Mouse (Mus musculus): ENCODE data around the gene Gm5767. TPM values are rescaled to one million over a fixed set of nuclear protein-coding genes. Genes with fewer than 3 reads are reported as not detected.

Gene Gm5767
- not detected in 2 replicates for total RNA-seq (2021)
- long read RNA-seq, experiment 1: 0 reads
- long read RNA-seq, experiment 2: 0 reads

GRCm38 (mm10) chr16:8680470-8680869 lies at the start of gene Gm5767:
Gene Gm5767, plus strand, starts transcription at chr16:8680770.
- no peak for DNase-seq

GRCm38 (mm10) chr16:8631428-8631827 lies 49.1 kb upstream of the Gm5767 start:
- no peak for DNase-seq

DNA sequence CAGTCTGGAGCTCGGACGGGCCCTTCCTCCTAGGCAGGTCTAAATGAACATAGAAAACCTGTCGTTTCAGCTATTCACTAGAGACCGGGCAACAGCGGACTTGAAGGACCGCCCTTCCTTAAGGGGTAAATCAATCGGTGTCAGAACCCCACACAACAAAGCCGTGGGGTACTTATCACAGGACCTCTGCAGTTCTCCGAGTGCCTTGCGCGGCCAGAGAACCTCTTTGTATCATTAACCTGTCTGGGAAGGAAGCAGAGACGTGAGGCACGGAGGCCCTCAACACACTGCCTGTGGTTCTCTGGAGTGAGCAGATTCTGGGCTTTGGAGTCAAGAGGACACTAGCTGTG lies 43.7 kb upstream of the Gm5767 start:
- DNase-seq: no peak

- peak; percentile 89 for DNase-seq
Observed at GRCm38 (mm10) chr16:8637217-8638051, 43.1 kb upstream of the Gm5767 start, which contains the start of the genes Pmm2 and Tmem186. Gene Pmm2, plus strand, starts transcription at chr16:8637674. Gene Tmem186, minus strand, starts transcription at chr16:8637712.

DNA sequence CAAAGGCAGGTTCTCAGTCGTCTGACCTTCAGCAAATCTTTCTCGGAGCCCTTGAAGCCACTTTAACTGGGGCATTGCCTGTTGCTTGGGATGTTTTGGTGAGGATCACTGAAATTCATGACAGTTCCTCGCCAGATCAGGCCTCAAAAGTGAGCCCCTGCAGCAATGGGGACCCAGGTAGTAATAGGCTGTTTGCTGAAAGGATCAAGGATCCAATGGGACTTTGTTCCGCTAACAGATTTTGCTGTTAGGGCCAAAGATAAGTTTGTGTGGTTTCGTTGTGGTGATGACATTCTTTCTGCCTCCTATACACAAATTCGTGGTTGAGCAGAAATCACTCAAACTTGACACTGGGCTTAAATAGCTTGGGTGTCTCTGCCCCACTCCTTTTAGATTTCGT lies 42.4 kb upstream of the Gm5767 start:
- DNase-seq: no peak

GRCm38 (mm10) chr16:8639466-8640191 lies 40.9 kb upstream of the Gm5767 start:
- DNase-seq: no peak

- peak; percentile 60 for DNase-seq
Observed at GRCm38 (mm10) chr16:8643855-8644254, 36.7 kb upstream of the Gm5767 start.

DNA sequence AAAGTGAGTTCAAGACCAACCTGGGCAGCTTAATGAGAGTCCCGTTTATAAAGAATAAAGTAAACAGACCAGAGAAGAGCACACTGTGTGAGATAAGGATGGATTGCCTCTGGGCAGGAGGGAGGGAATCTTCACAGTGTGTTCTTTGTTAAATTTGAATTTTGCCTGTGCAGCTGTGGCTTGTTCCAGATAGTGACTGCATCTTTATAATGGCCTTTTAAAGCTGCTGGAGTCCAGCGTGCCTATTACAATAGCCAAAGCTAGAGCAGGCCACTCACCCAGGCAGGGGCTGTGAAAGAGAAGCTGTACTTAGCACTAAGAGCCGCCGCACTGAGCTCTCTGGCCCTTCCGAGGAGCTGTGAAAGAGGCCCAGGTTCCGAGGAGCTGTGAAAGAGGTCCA lies 35.0 kb upstream of the Gm5767 start:
- no peak for DNase-seq

DNA sequence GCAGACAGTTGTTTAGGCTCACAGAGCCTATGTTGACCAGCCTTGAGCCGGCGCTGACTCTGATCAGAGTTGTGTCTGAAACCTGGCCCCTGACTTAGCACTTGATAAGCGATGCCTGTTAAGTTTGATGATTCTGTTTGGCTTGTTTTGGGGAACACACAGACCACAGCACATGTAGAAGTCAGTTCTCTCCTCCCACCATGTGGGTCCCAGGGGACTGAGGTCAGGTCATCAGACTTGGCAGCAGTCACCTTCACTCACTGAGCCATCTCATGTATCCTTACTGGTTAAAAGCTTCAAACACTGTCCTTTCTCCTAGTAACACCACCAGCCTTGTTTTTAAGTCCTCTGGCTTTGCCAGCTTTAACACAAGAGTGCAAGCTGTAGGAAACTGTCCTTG lies 30.6 kb upstream of the Gm5767 start:
- peak; percentile 51 for DNase-seq

GRCm38 (mm10) chr16:8655108-8655507 lies 25.5 kb upstream of the Gm5767 start:
- DNase-seq: no peak

- no peak for DNase-seq
Observed at GRCm38 (mm10) chr16:8655599-8655998, 25.0 kb upstream of the Gm5767 start.

DNA sequence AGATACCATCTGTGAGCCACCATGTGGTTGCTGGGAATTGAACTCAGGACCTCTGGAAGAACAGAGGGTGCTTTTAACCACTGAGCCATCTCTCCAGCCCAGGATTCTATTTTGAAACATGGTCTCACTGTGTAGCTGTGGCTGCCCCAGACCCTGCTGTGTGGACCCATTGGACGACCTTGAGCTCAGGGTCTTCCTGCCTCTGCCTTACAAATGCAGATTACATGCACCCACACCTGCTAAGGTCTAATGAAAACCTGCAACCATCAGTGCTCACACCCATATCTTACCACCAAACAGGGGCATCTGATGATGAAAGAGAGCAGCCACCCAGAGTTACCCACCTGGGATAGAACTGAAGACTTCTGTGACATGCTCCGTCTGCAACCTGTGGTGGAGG lies 24.3 kb upstream of the Gm5767 start:
- no peak for DNase-seq

GRCm38 (mm10) chr16:8658349-8658748 lies 22.2 kb upstream of the Gm5767 start:
- no peak for DNase-seq

- DNase-seq: peak; percentile 79
Observed at GRCm38 (mm10) chr16:8658764-8659163, 21.8 kb upstream of the Gm5767 start.

DNA sequence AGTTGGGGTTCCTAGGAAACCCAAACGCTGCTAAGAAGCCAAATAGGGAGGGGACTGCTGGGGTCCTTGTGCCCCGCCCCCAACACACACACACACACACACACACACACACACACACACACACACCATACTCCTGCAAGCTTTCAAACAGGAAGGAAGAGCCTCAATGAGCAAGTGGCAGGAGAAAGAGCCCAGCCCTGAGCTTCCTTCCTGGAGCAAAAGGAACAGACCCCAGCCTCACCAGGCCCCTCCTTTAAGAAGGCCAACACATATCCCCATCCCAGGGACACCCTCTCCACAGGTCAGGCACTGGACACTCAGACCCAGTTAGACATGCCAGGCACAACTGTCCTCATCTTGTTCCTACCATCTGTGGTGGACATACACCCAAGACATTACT lies 17.5 kb upstream of the Gm5767 start:
- DNase-seq: no peak

GRCm38 (mm10) chr16:8663606-8664539 lies 16.7 kb upstream of the Gm5767 start:
- no peak for DNase-seq

- no peak for DNase-seq
Observed at GRCm38 (mm10) chr16:8665367-8665766, 15.2 kb upstream of the Gm5767 start.

DNA sequence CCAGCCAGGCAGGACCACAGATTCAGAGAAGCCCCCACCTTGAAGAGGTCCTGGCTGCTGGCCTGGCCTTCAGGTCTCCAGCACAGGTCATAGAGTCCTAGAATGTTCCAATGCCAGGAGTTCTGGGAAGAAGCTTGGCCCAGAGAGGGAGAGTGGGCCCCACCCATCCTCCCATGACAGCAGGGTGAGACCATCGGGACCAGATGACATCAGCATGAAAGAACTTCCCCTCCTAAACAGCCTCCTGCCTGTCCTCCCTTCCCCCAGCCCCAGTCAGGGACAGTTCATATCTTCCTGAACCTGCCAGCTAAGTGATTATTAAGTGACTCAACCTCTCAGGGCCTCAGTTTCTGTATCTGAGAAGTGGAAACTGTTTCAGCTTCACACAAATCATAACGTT lies 14.1 kb upstream of the Gm5767 start:
- DNase-seq: peak; percentile 69

- no peak for DNase-seq
Observed at GRCm38 (mm10) chr16:8667261-8667660, 13.3 kb upstream of the Gm5767 start.

- DNase-seq: peak; percentile 46
Observed at GRCm38 (mm10) chr16:8667814-8668213, 12.8 kb upstream of the Gm5767 start.

DNA sequence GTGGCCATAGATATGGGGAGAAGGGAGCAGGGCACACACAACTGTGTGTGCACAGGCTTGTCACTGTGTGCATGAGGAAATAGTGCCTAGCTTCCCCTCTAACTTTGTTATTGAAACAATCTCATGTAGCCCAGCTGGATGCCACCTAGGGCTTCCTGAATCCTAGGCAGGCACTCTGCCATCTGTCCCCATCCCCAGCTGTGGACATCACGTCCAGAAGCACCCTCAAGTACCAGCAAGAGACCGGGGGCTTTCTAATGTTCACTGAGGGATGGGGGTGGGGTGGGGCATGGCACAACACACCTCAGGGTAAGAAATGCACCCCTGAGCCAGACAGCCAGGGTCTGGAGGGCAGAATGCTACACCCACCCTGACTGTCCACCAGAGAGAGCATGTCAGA lies 12.2 kb upstream of the Gm5767 start:
- DNase-seq: no peak

DNA sequence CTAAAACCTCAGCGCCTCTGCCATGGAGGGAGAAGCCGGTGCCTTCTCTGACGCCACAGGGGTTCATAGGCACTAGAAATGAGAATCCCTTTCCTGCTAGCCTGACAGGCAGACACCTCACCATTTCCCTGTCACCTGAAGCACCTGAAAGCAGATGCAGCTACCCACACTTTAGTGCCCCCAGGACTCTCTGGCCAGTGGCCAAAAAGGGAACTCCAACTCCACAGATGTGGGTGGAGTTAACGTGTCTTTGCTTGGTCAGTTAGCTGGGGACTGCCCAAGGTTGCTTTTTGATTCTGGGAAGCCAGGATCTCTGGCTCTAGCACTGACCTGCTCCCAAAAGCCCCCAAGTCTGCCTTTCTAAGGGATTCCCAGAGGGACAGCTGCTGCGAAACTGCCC lies 11.1 kb upstream of the Gm5767 start:
- DNase-seq: no peak
